Mouse (Mus musculus) bone marrow macrophage, adult 2 months (primary cell): ENCODE measurements around the gene Gas8. TPM values are rescaled to one million over a fixed set of nuclear protein-coding genes. Genes with fewer than 3 reads are reported as not detected.

Experiments used
- H3K27ac ChIP-seq: 2 replicates; pipeline ENCODE4 v1.5.1; 2012; ENCODE audit warnings: low read depth, low read length; ENCODE audit not compliant: insufficient read depth
- H3K4me1 ChIP-seq: 2 replicates; pipeline ENCODE4 v1.6.1; 2012; ENCODE audit warnings: low read length; ENCODE audit not compliant: control insufficient read depth, insufficient read depth
- H3K4me3 ChIP-seq: 2 replicates; pipeline ENCODE4 v1.5.1; 2012; ENCODE audit warnings: mild to moderate bottlenecking, low read length, moderate library complexity; ENCODE audit not compliant: insufficient read depth
- CTCF ChIP-seq: IDR thresholded peaks from 2 replicates; pipeline ENCODE4 v1.5.1; 2012; ENCODE audit warnings: low read depth, mild to moderate bottlenecking, low read length, moderate library complexity
- POLR2A ChIP-seq: IDR thresholded peaks from 2 replicates; pipeline ENCODE4 v1.6.1; 2012; ENCODE audit warnings: mild to moderate bottlenecking, low read depth, low read length, borderline replicate concordance
- polyA plus RNA-seq: library from polyadenylated mRNA; stranded (reverse); fragments of >200 nt; gene quantifications from 2 replicates; pipeline ENCODE4 v1.2.4, GENCODE M21; 2012; ENCODE audit not compliant: missing spikeins, insufficient read depth, insufficient read length

Gas8 gene
- polyA plus RNA-seq, 1 experiment, result 17.4 TPM

DNA sequence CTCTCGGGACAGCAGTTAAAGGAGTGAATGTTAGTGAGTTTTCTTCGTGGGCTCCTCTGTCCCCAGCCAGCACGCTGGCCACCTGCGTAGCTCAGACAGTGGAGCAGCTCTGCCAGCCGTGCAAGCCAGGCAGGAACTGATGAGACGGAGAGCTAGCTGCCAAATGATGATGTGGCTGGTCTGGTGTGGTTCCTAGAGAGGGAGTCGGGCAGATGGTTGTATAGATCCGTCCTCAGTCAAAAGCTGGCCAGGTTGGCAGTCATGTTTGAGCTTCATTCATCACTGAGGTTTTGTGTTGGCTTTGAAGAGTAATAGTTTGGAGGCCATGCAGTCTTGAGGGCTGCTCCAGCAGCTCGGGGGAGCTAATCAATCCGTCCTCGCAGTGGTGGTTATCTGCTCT, 19.7 kb upstream of the Gas8 start:
- no peak for TF ChIP-seq POLR2A
- no peak for TF ChIP-seq CTCF
- no peak overlapping the region for H3K4me3 ChIP-seq
- H3K4me1 ChIP-seq, result no peaks in the 10 kb centered on the region
- no peak overlapping the region for H3K27ac ChIP-seq

- H3K27ac ChIP-seq, result no peak overlapping the region
- TF ChIP-seq POLR2A (no peak), CTCF (no peak)
- H3K4me1 ChIP-seq, result no peaks in the 10 kb centered on the region
- no peak overlapping the region for H3K4me3 ChIP-seq
These were observed 19.1 kb upstream of the Gas8 start for GRCm38 (mm10) chr8:123499556-123499955.

DNA sequence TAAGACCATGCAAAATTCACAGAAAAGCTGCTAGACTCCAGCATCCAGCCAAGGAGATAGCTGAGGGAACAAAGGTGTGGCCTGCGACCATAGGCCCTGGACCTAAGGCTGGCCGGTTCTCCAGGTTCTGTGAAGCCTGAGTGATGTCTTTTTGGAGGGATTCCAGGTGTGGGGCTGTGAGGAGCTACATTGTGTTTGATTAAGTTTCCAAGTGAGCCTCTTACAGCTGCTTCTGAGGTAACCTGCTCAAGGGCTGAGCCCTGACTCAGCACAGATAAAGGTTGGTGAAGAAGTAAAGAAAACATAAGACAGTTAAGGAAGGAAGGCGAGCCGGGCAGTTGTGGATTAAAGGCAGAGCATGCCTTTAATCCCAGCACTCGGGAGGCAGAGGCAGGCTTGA, 16.4 kb upstream of the Gas8 start:
- no peak overlapping the region for H3K4me3 ChIP-seq
- TF ChIP-seq POLR2A (no peak), CTCF (no peak)
- no peak overlapping the region for H3K27ac ChIP-seq
- H3K4me1 ChIP-seq, result no peaks in the 10 kb centered on the region

DNA sequence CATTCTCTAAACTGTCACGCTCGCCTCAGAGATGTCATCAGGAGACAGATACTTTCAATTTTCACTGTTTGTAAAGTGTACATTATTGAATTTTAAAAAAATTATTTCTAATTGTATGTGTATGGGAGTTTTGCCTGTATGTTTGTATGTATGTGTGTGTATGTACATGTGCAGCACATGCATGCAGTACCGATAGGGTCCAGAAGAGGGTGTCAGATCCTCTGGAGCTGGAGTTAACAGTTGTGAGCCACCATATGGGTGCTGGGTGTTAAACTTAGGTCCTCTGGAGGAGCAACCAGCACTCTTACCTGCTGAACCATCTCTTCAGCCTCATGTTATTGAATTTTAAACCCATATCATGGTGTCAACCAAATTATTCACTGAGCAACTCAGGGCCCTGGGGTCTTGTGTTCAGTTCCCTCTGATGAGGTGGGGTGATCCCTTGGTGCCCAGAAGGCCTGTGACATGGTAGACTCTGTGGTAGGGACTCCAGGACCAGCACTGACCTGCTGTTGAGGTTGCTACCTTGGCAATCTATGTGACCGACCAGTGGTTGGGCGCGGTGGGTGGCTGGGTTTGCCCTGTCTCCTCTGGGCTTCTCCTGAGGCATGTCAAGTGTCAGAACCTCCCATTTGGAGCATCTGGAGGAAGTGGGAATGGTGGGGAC, 14.7 kb upstream of the Gas8 start:
- no peak for TF ChIP-seq POLR2A
- Histone ChIP-seq H3K27ac (no peak overlapping the region), H3K4me1 (no peaks in the 10 kb centered on the region), H3K4me3 (no peak overlapping the region)

DNA sequence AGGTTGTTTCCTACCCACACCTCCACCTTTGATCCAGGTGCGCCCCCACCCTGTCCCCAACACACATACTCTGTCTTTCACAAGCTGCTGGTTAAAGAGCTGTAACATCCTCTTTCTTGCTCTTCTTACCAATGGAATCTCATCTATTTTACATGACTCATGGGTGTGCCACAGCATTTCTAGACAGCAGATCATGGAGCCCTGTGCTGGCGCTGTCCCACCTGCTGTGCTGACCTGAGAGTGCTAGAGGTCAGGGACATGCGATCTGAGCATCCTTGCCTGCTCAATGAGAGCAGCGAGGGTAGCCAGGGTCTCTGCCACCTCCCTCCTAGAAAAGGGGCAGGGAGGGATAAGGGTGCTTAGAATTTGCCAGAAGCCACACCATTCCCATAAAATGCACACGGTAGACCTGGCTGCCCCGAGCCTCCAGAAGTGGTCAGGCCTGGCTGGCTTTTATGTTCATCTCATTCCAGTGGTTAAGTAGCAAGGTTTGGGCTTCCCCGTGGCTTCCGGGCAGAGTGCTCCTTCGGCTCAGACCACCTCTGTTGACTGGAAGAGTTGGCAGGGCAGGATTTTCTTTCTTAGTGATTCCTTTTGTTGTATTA, 13.9 kb upstream of the Gas8 start:
- no peak for TF ChIP-seq CTCF
- Histone ChIP-seq H3K4me3 (no peak overlapping the region), H3K27ac (no peak overlapping the region), H3K4me1 (no peaks in the 10 kb centered on the region)

GRCm38 (mm10) chr8:123505267-123505666, 13.4 kb upstream of the Gas8 start:
- Histone ChIP-seq H3K4me1 (no peaks in the 10 kb centered on the region), H3K4me3 (no peak overlapping the region), H3K27ac (no peak overlapping the region)
- TF ChIP-seq POLR2A (no peak), CTCF (no peak)

DNA sequence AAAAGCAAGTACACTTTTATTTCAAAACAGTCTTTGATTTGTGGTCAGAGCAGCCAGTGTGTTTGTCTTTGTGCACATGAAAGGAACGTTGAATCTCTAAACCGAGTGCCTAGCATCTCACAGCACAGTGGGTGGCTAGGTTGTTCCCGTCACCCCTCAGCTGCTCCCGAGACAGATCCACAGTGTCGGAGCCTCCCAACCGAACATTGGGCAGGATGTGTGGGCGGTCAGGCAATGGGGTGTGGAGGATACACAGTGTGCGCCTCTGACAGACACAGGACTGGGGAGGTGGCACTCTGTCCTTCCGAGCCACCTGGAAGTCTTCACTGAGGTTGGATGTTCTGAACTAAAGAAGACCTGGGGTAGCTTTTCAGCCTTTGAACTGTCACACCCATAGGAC, 12.9 kb upstream of the Gas8 start:
- Histone ChIP-seq H3K4me3 (no peak overlapping the region), H3K4me1 (no peaks in the 10 kb centered on the region), H3K27ac (no peak overlapping the region)
- TF ChIP-seq POLR2A (no peak), CTCF (no peak)

- no peak overlapping the region for H3K27ac ChIP-seq
- no peaks in the 10 kb centered on the region for H3K4me1 ChIP-seq
- H3K4me3 ChIP-seq, result no peak overlapping the region
- TF ChIP-seq POLR2A (no peak), CTCF (no peak)
These were observed 11.5 kb upstream of the Gas8 start for GRCm38 (mm10) chr8:123507153-123507552.

DNA sequence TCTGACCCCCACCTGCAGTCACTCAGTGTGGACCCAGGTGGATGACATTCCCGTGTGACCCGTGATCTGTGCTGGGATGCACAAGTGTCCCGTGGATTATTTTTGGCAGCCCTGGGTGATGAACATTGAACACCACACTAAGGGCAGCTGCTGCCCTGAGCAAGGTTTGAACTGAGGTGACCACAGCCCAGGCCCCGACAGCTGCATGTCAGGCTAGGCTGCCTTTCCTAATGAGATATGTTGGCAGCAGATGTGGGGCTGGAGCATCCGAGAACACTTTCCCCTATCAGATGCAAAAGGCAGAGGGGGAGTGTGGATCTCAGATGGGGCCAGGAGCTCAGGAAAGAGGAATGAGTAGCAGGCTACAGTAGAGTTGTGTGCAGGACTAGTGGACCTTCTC, 7.8 kb upstream of the Gas8 start:
- no peaks in the 10 kb centered on the region for H3K4me1 ChIP-seq
- H3K27ac ChIP-seq, result no peak overlapping the region
- H3K4me3 ChIP-seq, result no peak overlapping the region
- TF ChIP-seq CTCF (no peak), POLR2A (no peak)

- no peak overlapping the region for H3K4me3 ChIP-seq
- TF ChIP-seq CTCF, result no peak
- no peak for TF ChIP-seq POLR2A
These were observed 4.5 kb upstream of the Gas8 start for GRCm38 (mm10) chr8:123514136-123514535.

More at GRCm38 (mm10) chr8:123514136-123514535, 4.5 kb upstream of the Gas8 start:
- Histone ChIP-seq H3K4me1 (no peaks in the 10 kb centered on the region), H3K27ac (no peak overlapping the region)
